Mouse (Mus musculus): ENCODE measurements around the gene Rfpl4b.
"Not testable (repeated sequence)": the region's sequence is repeated elsewhere in the genome, so short reads cannot be mapped to it uniquely, and the experiment has no call there.

Rfpl4b gene

GRCm38 (mm10) chr10:38821679-38822078 lies at the start of gene Rfpl4b:
Rfpl4b (minus strand) TSS chr10:38821779.
- no peak for DNase-seq

GRCm38 (mm10) chr10:38855186-38855585 lies 33.6 kb upstream of the Rfpl4b start:
- no peak for DNase-seq

DNA sequence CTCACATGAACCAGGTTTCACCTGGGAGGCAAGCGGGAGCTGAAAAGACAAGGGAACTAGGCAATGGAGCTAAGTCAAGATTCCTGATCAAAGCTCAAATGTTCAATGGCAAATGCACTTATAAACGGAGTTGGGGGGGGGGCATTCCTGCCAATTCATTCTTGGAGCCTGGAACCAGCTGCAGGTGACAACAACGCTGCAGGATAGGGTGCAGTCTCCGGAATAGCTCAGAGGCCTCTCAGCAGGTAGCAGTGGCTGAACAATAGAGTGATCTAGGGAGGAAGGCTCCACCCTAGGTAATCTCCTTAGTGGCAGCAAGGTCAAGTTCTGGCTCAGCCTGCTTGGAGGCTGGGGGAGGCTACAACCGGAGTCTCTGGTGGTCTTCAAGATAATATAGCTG lies 28.4 kb upstream of the Rfpl4b start:
- not testable (repeated sequence) for DNase-seq

- peak; percentile 55 for DNase-seq
Measured at GRCm38 (mm10) chr10:38848884-38849499, 27.4 kb upstream of the Rfpl4b start.

DNA sequence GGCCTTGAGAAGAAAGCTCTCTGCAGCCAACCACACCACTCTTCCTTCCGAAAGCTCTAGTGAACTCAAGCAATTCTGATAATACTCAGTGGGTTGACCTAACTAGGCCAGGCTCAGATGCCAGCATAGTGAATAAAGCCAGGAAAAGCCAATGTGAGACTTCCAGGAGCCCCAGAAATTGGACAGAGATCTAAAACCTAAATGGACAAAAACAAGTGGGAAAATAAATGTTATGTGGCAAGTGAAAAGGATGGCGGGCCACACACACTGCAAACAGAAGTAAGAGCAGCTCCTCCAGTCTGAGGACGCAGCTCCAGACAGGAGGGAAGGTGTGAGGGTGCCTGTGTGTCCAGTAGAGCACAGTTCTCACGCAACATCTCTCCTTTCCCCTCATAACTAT lies 26.7 kb upstream of the Rfpl4b start:
- DNase-seq, result no peak

GRCm38 (mm10) chr10:38823741-38824140 lies 2.2 kb upstream of the Rfpl4b start:
- DNase-seq, result no peak

DNA sequence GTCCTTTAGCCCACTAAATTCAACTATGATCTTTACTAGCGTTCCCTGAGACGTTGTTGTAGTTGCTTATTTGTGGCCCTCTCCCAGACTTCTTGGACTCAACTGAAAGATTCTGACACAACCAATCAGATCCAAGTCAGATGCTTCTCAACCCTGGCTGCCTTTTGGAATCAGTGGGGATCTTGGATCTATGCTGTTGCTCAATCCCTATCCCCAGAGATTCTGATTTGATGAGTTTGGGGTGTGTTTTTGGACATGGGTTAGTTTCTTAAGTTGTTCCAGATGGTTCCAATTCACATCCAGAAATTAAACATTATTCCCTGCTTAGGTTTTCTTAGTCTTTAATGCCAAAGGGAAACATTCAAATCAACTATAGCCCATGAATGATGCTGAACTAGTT lies 15.5 kb downstream of the Rfpl4b start:
- no peak for DNase-seq

- no peak for DNase-seq
Measured at GRCm38 (mm10) chr10:38804047-38804446, 17.5 kb downstream of the Rfpl4b start.

DNA sequence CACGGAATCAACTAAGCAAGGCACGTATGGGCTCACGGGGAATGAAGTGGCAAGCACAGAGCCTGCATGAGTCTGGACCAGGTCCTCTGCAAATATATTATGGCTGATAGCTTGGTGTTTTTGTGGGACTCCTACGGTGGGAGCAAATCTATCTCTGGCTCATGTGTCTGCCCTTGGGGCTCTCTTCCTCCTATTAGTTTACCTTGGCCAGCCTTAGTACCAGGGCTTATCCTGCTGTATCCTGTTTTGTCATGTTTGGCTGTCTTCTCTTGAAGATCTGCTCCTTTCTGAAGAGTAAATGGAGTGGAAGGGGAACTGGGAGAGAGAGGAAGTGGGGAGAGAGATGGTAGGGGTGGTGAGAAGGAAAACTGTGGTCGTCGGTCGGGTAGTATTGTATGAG lies 18.3 kb downstream of the Rfpl4b start:
- no peak for DNase-seq

GRCm38 (mm10) chr10:38788612-38789011 lies 33.0 kb downstream of the Rfpl4b start:
- DNase-seq, result no peak

All from right cerebral cortex, adult 18-20 months (tissue).